Mouse (Mus musculus) heart, adult 9 months (tissue): ENCODE measurements around the gene Itgb3.

Experiments
- DNase-seq, 2 experiments: peaks; one replicate each; pipeline ENCODE4 v3.0.0; 2022; ENCODE audit warnings: low spot score in 2 of 2

Gene Itgb3

GRCm38 (mm10) chr11:104648571-104648970, 40.8 kb downstream of the Itgb3 start:
- DNase-seq = no peak

GRCm38 (mm10) chr11:104660599-104660998, 52.8 kb downstream of the Itgb3 start:
- no peak for DNase-seq

GRCm38 (mm10) chr11:104661106-104661505, 53.3 kb downstream of the Itgb3 start:
- no peak for DNase-seq

- no peak for DNase-seq
These were observed 53.9 kb downstream of the Itgb3 start for GRCm38 (mm10) chr11:104661531-104662205.

- DNase-seq = no peak
These were observed 54.8 kb downstream of the Itgb3 start for GRCm38 (mm10) chr11:104662573-104662972.

- no peak for DNase-seq
These were observed 55.6 kb downstream of the Itgb3 start for GRCm38 (mm10) chr11:104663241-104663877.

- no peak for DNase-seq
These were observed 56.1 kb downstream of the Itgb3 start for GRCm38 (mm10) chr11:104663878-104664261.

- DNase-seq = no peak
These were observed 56.6 kb downstream of the Itgb3 start for GRCm38 (mm10) chr11:104664441-104664840.

GRCm38 (mm10) chr11:104667399-104667798, 59.6 kb downstream of the Itgb3 start:
- no peak for DNase-seq

GRCm38 (mm10) chr11:104673412-104673811, 65.6 kb downstream of the Itgb3 start:
- no peak for DNase-seq

- no peak for DNase-seq
These were observed 67.0 kb downstream of the Itgb3 start for GRCm38 (mm10) chr11:104674768-104675167.

GRCm38 (mm10) chr11:104685548-104685947, 77.7 kb downstream of the Itgb3 start, which contains the start of gene Gm11639:
Gene Gm11639, plus strand, starts transcription at chr11:104685707.
- no peak for DNase-seq

GRCm38 (mm10) chr11:104693235-104693634, 85.4 kb downstream of the Itgb3 start:
- DNase-seq = no peak

GRCm38 (mm10) chr11:104704097-104704496, 96.3 kb downstream of the Itgb3 start:
- DNase-seq = no peak

- DNase-seq = no peak
These were observed 99.3 kb downstream of the Itgb3 start for GRCm38 (mm10) chr11:104707084-104707483.
